9 mouse cellular contexts compared by ENCODE assay signal in genomic region chr11:116554171-116554878, GRCm38 (mm10). TPM values are rescaled to one million over a fixed set of nuclear protein-coding genes. Genes with fewer than 3 reads are reported as not detected.
DNase-seq lines count a peak whose midpoint lies in the region; ATAC-seq and TF ChIP-seq lines count a peak whose summit lies in the region.
"Had no signal": no experiment of that assay in that cellular context is flagged by ENCODE, and none has a peak within 500 bp of the region (broad histone marks: within the 10 kb centered on the region; RNA-seq: fewer than 3 reads in every experiment).

No protein-coding gene starts in this region.

- DNase-seq in cerebellum, adult 18-20 months: peak; percentile 44 to 64
- no peak for DNase-seq in cerebellum, adult 11 months
- peak; percentile 34 for DNase-seq in urinary bladder, postnatal 14 days (ENCODE audit: low spot score)
- no peak for DNase-seq in urinary bladder, postnatal 4 days (ENCODE audit: low spot score in 2 of 2)
- DNase-seq in adrenal gland, postnatal 25 days: no peak

- ATAC-seq in heart, embryonic 16.5 days (replicated peaks; ENCODE audit: extremely low read depth, insufficient read depth, low FRiP score): peak; percentile 64; the same call in 1 of the 2 replicates
- ATAC-seq in lung, embryonic 16.5 days (ENCODE audit: low read depth): 0 out of 2 replicates have a peak, but pooled peaks have one; percentile 20

- H3K27ac ChIP-seq in heart, embryonic 16.5 days (ENCODE audit: low read length): peak overlapping the region; percentile 61
- H3K27ac ChIP-seq in lung, embryonic 16.5 days (ENCODE audit: low read length): no peak overlapping the region
- H3K27ac ChIP-seq in small intestine, adult 2 months (ENCODE audit: insufficient read depth, low read depth, low read length): no peak overlapping the region

- H3K4me1 ChIP-seq in heart, embryonic 16.5 days (ENCODE audit: control insufficient read depth, insufficient read depth, low read length): peaks cover 47% of the 10 kb centered on the region
- H3K4me1 ChIP-seq in lung, embryonic 16.5 days (replicated peaks; ENCODE audit: control insufficient read depth, insufficient read depth, low read length): peaks cover 30% of the 10 kb centered on the region
- no peaks in the 10 kb centered on the region for H3K4me1 ChIP-seq in small intestine, adult 2 months (ENCODE audit: control insufficient read depth, insufficient read depth, insufficient read length, low read length)

- WGBS in heart, embryonic 16.5 days: 15% methylated on average over 12 of the region's 12 CpGs
- WGBS in lung, embryonic 16.5 days: 29% methylated on average over 12 of the region's 12 CpGs
- 32% methylated on average over 12 of the region's 12 CpGs for WGBS in small intestine, adult 2 months

- no peak overlapping the region for H3K4me3 ChIP-seq in heart, embryonic 16.5 days (ENCODE audit: low read length)
- H3K4me3 ChIP-seq in lung, embryonic 16.5 days (ENCODE audit: low read length): no peak overlapping the region
- H3K4me3 ChIP-seq in small intestine, adult 2 months (ENCODE audit: low read depth, low read length): no peak overlapping the region

- no peaks in the 10 kb centered on the region for H3K27me3 ChIP-seq in heart, embryonic 16.5 days (ENCODE audit: control insufficient read depth, insufficient read depth, low read length)
- no peaks in the 10 kb centered on the region for H3K27me3 ChIP-seq in lung, embryonic 16.5 days (ENCODE audit: control insufficient read depth, insufficient read depth, low read depth, low read length)
- no peaks in the 10 kb centered on the region for H3K27me3 ChIP-seq in small intestine, adult 2 months (ENCODE audit: control insufficient read depth, insufficient read depth, low read length)

- no peaks in the 10 kb centered on the region for H3K36me3 ChIP-seq in heart, embryonic 16.5 days (ENCODE audit: control insufficient read depth, insufficient read depth)
- no peaks in the 10 kb centered on the region for H3K36me3 ChIP-seq in lung, embryonic 16.5 days (ENCODE audit: control insufficient read depth, insufficient read depth, low read length)
- no peaks in the 10 kb centered on the region for H3K36me3 ChIP-seq in small intestine, adult 2 months (ENCODE audit: control insufficient read depth, insufficient read depth, low read length)

- no peak overlapping the region for H3K9ac ChIP-seq in heart, embryonic 16.5 days (ENCODE audit: low read length)
- H3K9ac ChIP-seq in lung, embryonic 16.5 days (ENCODE audit: low read length): no peak overlapping the region

- no peaks in the 10 kb centered on the region for H3K9me3 ChIP-seq in heart, embryonic 16.5 days (replicated peaks; ENCODE audit: control insufficient read depth, low read length)
- H3K9me3 ChIP-seq in lung, embryonic 16.5 days (ENCODE audit: control insufficient read depth, low read length): no peaks in the 10 kb centered on the region

- TF ChIP-seq CTCF in small intestine, adult 2 months (IDR thresholded peaks at IDR 0.05; ENCODE audit: extremely low read depth, insufficient read length, insufficient replicate concordance, low read depth, low read length): peak; percentile 79; the same call in 1 of the 2 replicates

- H3K4me2 ChIP-seq in heart, embryonic 16.5 days (ENCODE audit: low read depth, low read length): no peak overlapping the region
- H3K4me2 ChIP-seq in lung, embryonic 16.5 days (ENCODE audit: low read depth, low read length): no peak overlapping the region

- TF ChIP-seq POLR2A in small intestine, adult 2 months (IDR thresholded peaks at IDR 0.05; ENCODE audit: low read depth, low read length): no peak

RNA-seq across cellular contexts. Expression of gene Sphk1, which starts 23.6 kb away (rescaled TPM):
- polyA plus RNA-seq in heart, embryonic 16.5 days (2015; fragmentation: Nextera tagmentation; extraction: Ambion mirVana): 3.6 and 4.5 TPM in 2 replicates
- polyA plus RNA-seq in lung, embryonic 16.5 days (2015; fragmentation: Nextera tagmentation; extraction: Ambion mirVana): 7.0 and 9.6 TPM in 2 replicates
- 19.5 and 47.9 TPM in 2 replicates for polyA plus RNA-seq in small intestine, adult 2 months (2012; rRNA removed)
- total RNA-seq in adrenal gland, postnatal 25 days (2021): 0.57 and 1.5 TPM in 2 replicates

RNA-seq across cellular contexts. Expression of gene Ube2o, which starts 26.9 kb away (rescaled TPM):
- 5.5 and 6.9 TPM in 2 replicates for polyA plus RNA-seq in heart, embryonic 16.5 days (2015; fragmentation: Nextera tagmentation; extraction: Ambion mirVana)
- 5.2 and 5.8 TPM in 2 replicates for polyA plus RNA-seq in lung, embryonic 16.5 days (2015; fragmentation: Nextera tagmentation; extraction: Ambion mirVana)
- polyA plus RNA-seq in small intestine, adult 2 months (2012; rRNA removed): 7.2 and 7.9 TPM in 2 replicates
- total RNA-seq in adrenal gland, postnatal 25 days (2021): 32.7 and 34.1 TPM in 2 replicates

RNA-seq across cellular contexts. Expression of gene Aanat, which starts 31.9 kb away (rescaled TPM):
- not detected in 2 replicates for polyA plus RNA-seq in heart, embryonic 16.5 days (2015; fragmentation: Nextera tagmentation; extraction: Ambion mirVana)
- not detected in 2 replicates for polyA plus RNA-seq in lung, embryonic 16.5 days (2015; fragmentation: Nextera tagmentation; extraction: Ambion mirVana)
- polyA plus RNA-seq in small intestine, adult 2 months (2012; rRNA removed): not detected in 2 replicates
- not detected in 2 replicates for total RNA-seq in adrenal gland, postnatal 25 days (2021)
- polyA plus RNA-seq: large intestine, adult 2 months had no signal

Comparison
In these comparisons a context has a peak if more than half of its experiments do, and no peak if none do; other contexts are left out.
1. DNase-seq: peak in cerebellum, adult 18-20 months (2 of 2) and urinary bladder, postnatal 14 days (single experiment); none in cerebellum, adult 11 months (single experiment), urinary bladder, postnatal 4 days (0 of 2) and adrenal gland, postnatal 25 days (single experiment).